Mouse (Mus musculus) MEL (cell line): ENCODE measurements at regions not wholly inside any gene's neighbourhood (a gene's known extent, or its start where the extent isn't known, plus 50 kb on each side); places are given as distances from the start of the nearest gene placed in this dataset.

Experiments
- DNase-seq: peaks from one replicate; pipeline ENCODE4 v3.0.0; 2011; ENCODE audit warnings: low read depth, low spot score
- H3K27ac ChIP-seq: 2 replicates; pipeline ENCODE4 v1.5.1; 2012; ENCODE audit warnings: low read depth, mild to moderate bottlenecking, control low read depth, low read length, moderate library complexity; ENCODE audit not compliant: control insufficient read depth
- H3K27me3 ChIP-seq, 2 experiments: fragments of 150-350 bp in 1 of 2; sonication (generic) in 1 of 2; 2 replicates each; pipeline ENCODE4 v1.6.1; 2012; ENCODE audit warnings: low read length in 2 of 2, mild to moderate bottlenecking in 2 of 2, improper control_type of control experiment in 1 of 2, moderate library complexity in 1 of 2; ENCODE audit not compliant: insufficient read depth in 2 of 2, control insufficient read depth in 1 of 2
- H3K36me3 ChIP-seq, 2 experiments: 2 replicates each; pipeline ENCODE4 v1.6.1; 2012 to 2014; ENCODE audit warnings: low read length in 2 of 2, improper control_type of control experiment in 1 of 2, inconsistent platforms in 1 of 2, mild to moderate bottlenecking in 1 of 2; ENCODE audit not compliant: insufficient read depth in 2 of 2, control insufficient read depth in 1 of 2
- H3K4me1 ChIP-seq, 2 experiments: fragments of 150-350 bp in 1 of 2; sonication (generic) in 1 of 2; 2 replicates each; pipeline ENCODE4 v1.6.1; 2012; ENCODE audit warnings: low read length in 2 of 2, improper control_type of control experiment in 1 of 2, mild to moderate bottlenecking in 1 of 2; ENCODE audit not compliant: insufficient read depth in 2 of 2, control insufficient read depth in 1 of 2
- H3K4me3 ChIP-seq, 2 experiments: fragments of 150-350 bp in 1 of 2; sonication (generic) in 1 of 2; 2 replicates each; pipeline ENCODE4 v1.5.1; 2012; ENCODE audit warnings: low read depth in 2 of 2, low read length in 2 of 2, mild to moderate bottlenecking in 2 of 2, moderate library complexity in 2 of 2, control low read depth in 1 of 2, improper control_type of control experiment in 1 of 2; ENCODE audit not compliant: control insufficient read depth in 1 of 2, insufficient read depth in 1 of 2
- H3K79me2 ChIP-seq: 2 replicates; pipeline ENCODE4 v1.6.1; 2012; ENCODE audit warnings: mild to moderate bottlenecking, low read length, moderate library complexity; ENCODE audit not compliant: control insufficient read depth, poor library complexity, insufficient read depth
- H3K9ac ChIP-seq: 2 replicates; pipeline ENCODE4 v1.6.1; 2012; ENCODE audit warnings: low read depth, mild to moderate bottlenecking, control low read depth, low read length, moderate library complexity; ENCODE audit not compliant: control insufficient read depth, poor library complexity, severe bottlenecking
- H3K9me3 ChIP-seq: fragments of 150-350 bp; sonication (generic); replicated peaks from 2 replicates; pipeline ENCODE4 v1.6.1; 2012; ENCODE audit warnings: mild to moderate bottlenecking, low read length, improper control_type of control experiment, moderate library complexity; ENCODE audit not compliant: insufficient read depth
- GABPA ChIP-seq: IDR thresholded peaks from 2 replicates; pipeline ENCODE4 v1.6.1; 2012; ENCODE audit warnings: low read depth, mild to moderate bottlenecking, inconsistent platforms, low read length, improper control_type of control experiment, moderate library complexity
- HCFC1 ChIP-seq: IDR thresholded peaks from 2 replicates; pipeline ENCODE4 v1.6.1; 2012; ENCODE audit warnings: low read depth, mild to moderate bottlenecking, inconsistent platforms, low read length, improper control_type of control experiment, moderate library complexity
- MXI1 ChIP-seq: IDR thresholded peaks from 2 replicates; pipeline ENCODE4 v1.6.1; 2011; ENCODE audit warnings: mild to moderate bottlenecking, low read depth, low read length, improper control_type of control experiment
- MYB ChIP-seq: IDR thresholded peaks from 2 replicates; pipeline ENCODE4 v1.6.1; 2011; ENCODE audit warnings: mild to moderate bottlenecking, low read depth, low read length, improper control_type of control experiment

- TF ChIP-seq MYB (no peak), HCFC1 (no peak), MXI1 (no peak), GABPA (no peak)
- H3K9me3 ChIP-seq = no peaks in the 10 kb centered on the region
- H3K9ac ChIP-seq = no peak overlapping the region
Observed at GRCm38 (mm10) chr16:76423964-76424363, 50.3 kb upstream of the Nrip1 start.

More at GRCm38 (mm10) chr16:76423964-76424363, 50.3 kb upstream of the Nrip1 start:
- DNase-seq = no peak
- no peaks in the 10 kb centered on the region for H3K79me2 ChIP-seq
- no peaks in the 10 kb centered on the region for H3K27me3 ChIP-seq
- no peak overlapping the region for H3K27ac ChIP-seq
- no peaks in the 10 kb centered on the region for H3K4me1 ChIP-seq
- no peaks in the 10 kb centered on the region for H3K36me3 ChIP-seq
- H3K4me3 ChIP-seq = no peak overlapping the region
